Comparison of ENCODE assay signal across 12 mouse cellular contexts in genomic region chr16:94449151-94449550, GRCm38 (mm10).
A peak's percentile ranks its signal among the peaks of the same experiment; 100 is the strongest.
DNase-seq lines count a peak whose midpoint lies in the region; ATAC-seq and TF ChIP-seq lines count a peak whose summit lies in the region.
"Had no signal": no experiment of that assay in that cellular context is flagged by ENCODE, and none has a peak within 500 bp of the region (broad histone marks: within the 10 kb centered on the region; RNA-seq: fewer than 3 reads in every experiment).

No protein-coding gene starts in this region.

- H3K36me3 ChIP-seq in heart, postnatal 0 days (replicated peaks; ENCODE audit: control insufficient read depth, insufficient read depth, low read length): peaks cover 85% of the 10 kb centered on the region
- peaks cover 0 to 33% of the 10 kb centered on the region in 2 experiments; a peak in 2 of 4 replicates for H3K36me3 ChIP-seq in MEL (ENCODE audit: control insufficient read depth in 1 of 2, insufficient read depth in 2 of 2, low read length in 2 of 2)
- H3K36me3 ChIP-seq in liver, embryonic 15.5 days (replicated peaks): peaks cover 20% of the 10 kb centered on the region

- TF ChIP-seq RAD21 in MEL (IDR thresholded peaks at IDR 0.05; ENCODE audit: low read depth, low read length): peak; percentile 39

- 73% methylated on average over 8 of the region's 8 CpGs for WGBS in heart, postnatal 0 days
- WGBS in liver, embryonic 15.5 days (ENCODE audit: insufficient replicate concordance): 73% methylated on average over 8 of the region's 8 CpGs

- H3K4me2 ChIP-seq in heart, postnatal 0 days (ENCODE audit: low read depth, low read length): no peak overlapping the region
- no peak overlapping the region for H3K4me2 ChIP-seq in liver, embryonic 15.5 days
- H3K4me2 ChIP-seq: heart, embryonic 13.5 days had no signal

- H3K4me1 ChIP-seq in heart, postnatal 0 days (ENCODE audit: control insufficient read depth, insufficient read depth): no peaks in the 10 kb centered on the region
- no peaks in the 10 kb centered on the region for H3K4me1 ChIP-seq in MEL (ENCODE audit: control insufficient read depth in 1 of 2, insufficient read depth in 2 of 2, low read length in 2 of 2)
- peaks cover 3% of the 10 kb centered on the region; the same call in 1 of the 2 replicates for H3K4me1 ChIP-seq in liver, embryonic 15.5 days (replicated peaks)
- H3K4me1 ChIP-seq: heart, embryonic 13.5 days had no signal

- no peak for TF ChIP-seq POLR2A in MEL (IDR thresholded peaks at IDR 0.05; ENCODE audit: control insufficient read depth in 1 of 2, insufficient read depth in 1 of 2, low read depth in 1 of 2, low read length in 2 of 2, poor library complexity in 1 of 2)

- TF ChIP-seq EP300 in heart, postnatal 0 days (IDR thresholded peaks at IDR 0.05; ENCODE audit: low read depth): no peak
- TF ChIP-seq EP300 in MEL (IDR thresholded peaks at IDR 0.05; ENCODE audit: low read depth in 1 of 2, low read length in 2 of 2): no peak

- no peaks in the 10 kb centered on the region for H3K9me3 ChIP-seq in heart, postnatal 0 days (replicated peaks; ENCODE audit: control insufficient read depth, low read length)
- no peaks in the 10 kb centered on the region for H3K9me3 ChIP-seq in MEL (replicated peaks; ENCODE audit: insufficient read depth, low read length)
- H3K9me3 ChIP-seq in liver, embryonic 15.5 days (replicated peaks): no peaks in the 10 kb centered on the region
- H3K9me3 ChIP-seq: heart, embryonic 13.5 days had no signal

- H3K9ac ChIP-seq in heart, postnatal 0 days (replicated peaks; ENCODE audit: low read depth, low read length): no peak overlapping the region
- no peak overlapping the region for H3K9ac ChIP-seq in MEL (ENCODE audit: control insufficient read depth, low read depth, low read length, poor library complexity, severe bottlenecking)
- H3K9ac ChIP-seq in liver, embryonic 15.5 days: no peak overlapping the region
- H3K9ac ChIP-seq: heart, embryonic 13.5 days had no signal

- no peak overlapping the region for H3K4me3 ChIP-seq in heart, postnatal 0 days (ENCODE audit: low read depth, low read length)
- no peak overlapping the region for H3K4me3 ChIP-seq in MEL (ENCODE audit: control insufficient read depth in 1 of 2, insufficient read depth in 1 of 2, low read depth in 2 of 2, low read length in 2 of 2)
- H3K4me3 ChIP-seq in liver, embryonic 15.5 days (replicated peaks): no peak overlapping the region
- H3K4me3 ChIP-seq: heart, embryonic 13.5 days had no signal

- no peak for DNase-seq in heart, postnatal 0 days (ENCODE audit: low spot score)
- DNase-seq in heart, postnatal 4 days: no peak
- DNase-seq in 416B (ENCODE audit: low read depth) (peak; percentile 66), MEL (ENCODE audit: low read depth, low spot score) (peak; percentile 23)
- no peak for DNase-seq in right cerebral cortex, postnatal 25 days
- no peak for DNase-seq in layer of hippocampus, postnatal 25 days (ENCODE audit: extremely low spot score in 1 of 2, low spot score in 1 of 2)
- DNase-seq in heart, adult 8-10 months (ENCODE audit: low spot score): no peak
- DNase-seq: adrenal gland, postnatal 36 days; cerebellum, postnatal 14 days; lung, postnatal 14 days had no signal

- no peak overlapping the region for H3K27ac ChIP-seq in heart, postnatal 0 days (ENCODE audit: low read depth)
- no peak overlapping the region for H3K27ac ChIP-seq in MEL (ENCODE audit: control insufficient read depth, low read depth, low read length)
- H3K27ac ChIP-seq in liver, embryonic 15.5 days (replicated peaks): peak overlapping the region; percentile 34; the same call in 1 of the 2 replicates
- H3K27ac ChIP-seq: heart, embryonic 13.5 days had no signal

- no peak for ATAC-seq in heart, postnatal 0 days (ENCODE audit: insufficient read depth, low read depth)
- ATAC-seq in liver, embryonic 15.5 days (ENCODE audit: insufficient read depth): no peak; the same call in 1 of the 2 replicates

- H3K27me3 ChIP-seq in heart, postnatal 0 days (ENCODE audit: control insufficient read depth, insufficient read depth, low read length): no peaks in the 10 kb centered on the region
- H3K27me3 ChIP-seq in MEL (ENCODE audit: control insufficient read depth in 1 of 2, insufficient read depth in 2 of 2, low read length in 2 of 2): no peaks in the 10 kb centered on the region
- no peaks in the 10 kb centered on the region for H3K27me3 ChIP-seq in liver, embryonic 15.5 days
- H3K27me3 ChIP-seq: heart, embryonic 13.5 days had no signal

- TF ChIP-seq CTCF in heart, postnatal 0 days (IDR thresholded peaks at IDR 0.05; ENCODE audit: low read depth): peak; percentile 34
- peak in 2 of 3 experiments; percentile 27 to 35; a peak in 3 of 6 replicates for TF ChIP-seq CTCF in MEL (IDR thresholded peaks at IDR 0.05 in 2 of 3, conservative IDR thresholded peaks at IDR 0.05 in 1 of 3; ENCODE audit: control insufficient read depth in 1 of 3, insufficient read depth in 1 of 3, low read depth in 2 of 3, low read length in 3 of 3, poor library complexity in 1 of 3, severe bottlenecking in 1 of 3)

- H3K79me2 ChIP-seq in MEL (ENCODE audit: control insufficient read depth, insufficient read depth, low read length, poor library complexity): no peaks in the 10 kb centered on the region

TF ChIP-seq in MEL, 35 proteins besides CTCF, POLR2A, EP300 and RAD21:
- TF ChIP-seq TBP (IDR thresholded peaks at IDR 0.05; ENCODE audit: low read depth, low read length) (no peak), SMC3 (IDR thresholded peaks at IDR 0.05; ENCODE audit: low read depth, low read length) (peak; percentile 15; the same call in 1 of the 2 replicates), JUND (IDR thresholded peaks at IDR 0.05; ENCODE audit: low read depth, low read length) (no peak), ZMIZ1 (IDR thresholded peaks at IDR 0.05; ENCODE audit: low read depth, low read length) (no peak), POLR2AphosphoS2 (IDR thresholded peaks at IDR 0.05; ENCODE audit: low read length) (no peak)

Comparison
In these comparisons a context has a peak if more than half of its experiments do, and no peak if none do; other contexts are left out.
1. DNase-seq: peak in 416B (single experiment) and MEL (single experiment); none in heart, postnatal 0 days (single experiment), heart, postnatal 4 days (single experiment), right cerebral cortex, postnatal 25 days (single experiment), layer of hippocampus, postnatal 25 days (0 of 2) and heart, adult 8-10 months (single experiment).